Mouse (Mus musculus): Measurements from ENCODE around the gene Bloc1s1. TPM values are rescaled to one million over a fixed set of nuclear protein-coding genes. Genes with fewer than 3 reads are reported as not detected.

Bloc1s1 gene
- polyA plus RNA-seq, 1 experiment: 126 TPM

DNA sequence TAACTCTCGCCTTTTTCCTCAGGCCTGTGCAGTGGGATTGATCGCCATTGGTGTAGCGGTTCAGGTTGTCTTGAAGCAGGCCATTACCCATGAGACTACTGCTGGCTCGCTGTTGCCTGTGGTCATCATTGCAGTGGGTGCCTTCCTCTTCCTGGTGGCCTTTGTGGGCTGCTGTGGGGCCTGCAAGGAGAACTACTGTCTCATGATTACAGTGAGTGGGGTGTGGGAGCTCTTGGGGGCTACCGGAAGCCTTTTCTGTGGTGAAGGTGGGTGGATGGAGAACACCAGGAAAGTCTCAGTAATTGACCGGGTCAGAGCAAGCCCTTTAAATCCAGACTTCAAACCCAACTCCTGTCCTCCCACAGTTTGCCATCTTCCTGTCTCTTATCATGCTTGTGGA lies 12.4 kb downstream of the Bloc1s1 start:
- DNase-seq (ENCODE audit: low read depth, low spot score): no peak
- WGBS: 74% methylated on average over 6 of the region's 6 CpGs

DNA sequence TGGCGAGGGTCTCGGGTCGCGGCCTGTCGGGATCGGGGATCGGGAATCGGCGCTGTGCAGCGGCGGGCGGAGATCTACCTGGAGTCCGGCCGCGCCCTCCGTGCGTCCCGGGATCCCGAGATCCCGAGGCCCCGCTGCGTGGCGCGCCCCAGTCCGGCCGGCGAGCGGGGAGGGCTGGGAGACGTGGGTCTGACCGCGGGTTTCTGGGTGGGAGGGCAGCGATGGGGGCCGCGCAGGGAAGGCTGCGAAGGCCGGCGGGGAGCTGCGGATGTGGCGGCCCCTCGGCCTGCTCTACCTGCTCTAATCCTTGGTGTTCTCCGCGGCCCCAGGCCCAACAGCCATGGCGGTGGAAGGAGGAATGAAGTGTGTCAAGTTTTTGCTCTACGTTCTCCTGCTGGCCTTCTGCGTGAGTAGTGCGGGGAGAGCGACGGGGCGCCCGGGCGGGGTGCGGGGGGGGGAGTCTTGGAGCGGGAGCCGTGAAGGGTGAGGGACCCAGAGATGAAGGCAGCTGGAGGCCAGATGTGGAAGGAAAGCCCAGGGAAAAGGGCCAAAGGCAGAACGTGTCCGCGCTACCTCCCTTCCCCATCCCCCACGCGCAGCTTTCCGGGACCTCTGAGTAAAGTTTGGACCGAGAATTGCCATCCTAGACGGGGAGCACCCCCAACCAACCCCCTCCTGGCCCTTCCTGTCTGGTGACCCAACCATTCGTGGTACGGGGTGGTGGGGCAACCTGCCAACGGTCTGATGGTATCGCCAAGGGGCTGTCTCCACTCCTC lies 13.6 kb downstream of the Bloc1s1 start:
- DNase-seq (ENCODE audit: low read depth, low spot score): no peak
- WGBS: under 1% methylated on average over 65 of the region's 66 CpGs

DNA sequence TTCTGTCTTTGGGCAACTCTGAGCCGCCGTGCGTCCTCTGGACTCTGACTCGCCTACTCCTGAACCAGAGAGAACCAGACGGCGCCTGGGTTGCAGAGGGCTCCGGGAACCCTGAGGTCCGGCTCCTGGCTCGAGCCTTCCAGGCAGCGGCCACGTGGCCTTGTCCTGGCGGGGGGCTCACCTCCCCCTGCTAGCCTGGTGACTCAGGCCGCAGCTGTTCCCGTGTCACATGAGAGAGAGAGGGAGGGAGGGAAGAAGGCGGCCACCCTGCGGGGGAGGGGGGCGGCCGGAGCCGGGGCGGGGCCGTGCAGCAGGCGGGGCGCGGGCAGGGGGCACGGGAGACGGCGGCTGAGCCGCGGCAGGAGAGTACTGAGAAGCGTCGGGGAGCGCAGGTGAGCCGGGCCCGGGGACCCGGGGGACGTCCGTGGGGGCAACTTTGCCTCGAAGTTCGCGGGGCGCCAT lies 14.2 kb downstream of the Bloc1s1 start:
- DNase-seq (ENCODE audit: low read depth, low spot score): no peak
- WGBS: 2% methylated on average over 32 of the region's 41 CpGs

DNA sequence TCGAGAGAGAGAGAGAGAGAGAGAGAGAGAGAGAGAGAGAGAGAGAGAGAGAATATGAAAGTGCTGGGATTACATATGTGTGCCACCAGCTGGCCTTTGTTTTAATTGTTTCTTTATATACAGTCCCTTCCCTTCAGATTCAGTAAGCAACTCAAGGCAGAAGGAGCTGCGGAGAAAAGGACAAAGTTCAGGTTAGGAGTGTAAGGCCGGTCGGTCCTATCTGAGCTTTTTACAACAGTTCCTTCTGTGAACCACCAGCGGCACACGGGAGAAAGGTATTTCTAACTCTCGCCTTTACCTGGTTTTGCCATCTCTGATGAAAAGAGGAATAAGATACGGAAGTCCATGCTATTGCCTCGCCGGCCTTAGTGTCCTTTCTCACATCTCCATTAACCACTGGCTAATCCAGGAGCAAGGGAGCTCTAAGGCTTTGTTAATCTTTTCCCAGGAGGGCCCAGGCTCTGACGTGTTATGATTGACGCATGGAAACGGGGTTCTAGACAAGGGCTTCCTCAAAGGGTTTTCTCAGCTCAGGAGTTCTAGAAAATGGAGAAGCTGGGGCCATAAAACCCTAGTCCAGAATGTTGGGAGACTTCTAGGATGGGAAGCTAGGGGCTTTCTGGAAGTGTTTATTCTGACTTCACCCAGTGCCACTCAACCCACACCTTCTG lies 14.9 kb downstream of the Bloc1s1 start:
- DNase-seq (ENCODE audit: low read depth, low spot score): peak; percentile 57
- 27% methylated on average over 13 of the region's 13 CpGs for WGBS

DNA sequence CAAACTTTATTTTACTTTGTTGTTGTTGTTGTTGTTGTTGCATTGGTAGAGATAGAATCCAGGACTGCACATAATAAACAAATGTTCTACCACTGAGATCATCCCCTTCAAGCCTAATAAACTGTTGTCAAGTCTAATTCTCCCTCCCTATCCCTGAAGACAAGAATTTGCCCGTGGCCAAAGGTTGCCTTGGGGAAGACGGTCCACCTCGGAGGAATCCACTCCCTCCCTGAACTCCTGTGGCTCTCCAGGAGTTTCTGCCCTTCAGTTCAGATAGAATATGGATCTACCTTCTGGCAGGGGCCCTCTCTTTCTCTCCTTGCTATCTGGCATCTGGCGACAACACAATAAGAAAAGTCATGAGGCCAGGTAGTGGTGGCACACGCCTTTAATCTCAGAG lies 19.0 kb downstream of the Bloc1s1 start:
- 75% methylated on average over 5 of the region's 5 CpGs for WGBS
- no peak for DNase-seq (ENCODE audit: low read depth, low spot score)

DNA sequence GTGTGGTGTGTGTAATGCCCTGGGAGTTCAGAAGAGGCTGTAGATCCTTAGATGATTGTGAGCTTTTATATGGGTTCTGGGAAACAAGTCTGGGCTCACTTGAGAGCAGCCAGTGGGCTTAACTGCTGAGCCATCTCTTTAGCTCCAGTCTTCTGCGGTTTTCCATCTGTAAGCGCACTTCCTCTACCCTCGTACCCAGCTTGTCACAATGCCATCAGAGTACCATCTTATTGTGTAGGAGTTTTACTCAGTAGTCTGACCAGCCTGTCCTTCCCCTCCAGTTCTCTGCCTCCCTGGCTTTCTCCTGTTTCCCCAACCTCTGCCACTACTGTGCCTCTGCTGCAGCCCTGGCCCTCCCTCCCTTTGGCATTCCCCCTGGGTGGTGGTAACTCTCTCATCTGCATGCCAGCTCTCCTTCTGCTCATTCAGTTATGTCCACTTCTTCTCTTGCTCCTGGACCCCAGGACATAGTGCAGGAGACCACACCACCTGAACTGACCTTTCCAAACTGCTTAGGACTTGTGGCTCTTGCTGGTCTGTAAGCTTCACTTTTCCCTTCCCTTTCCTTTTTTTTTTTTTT lies 21.3 kb downstream of the Bloc1s1 start:
- WGBS: 89% methylated on average over 3 of the region's 3 CpGs

DNA sequence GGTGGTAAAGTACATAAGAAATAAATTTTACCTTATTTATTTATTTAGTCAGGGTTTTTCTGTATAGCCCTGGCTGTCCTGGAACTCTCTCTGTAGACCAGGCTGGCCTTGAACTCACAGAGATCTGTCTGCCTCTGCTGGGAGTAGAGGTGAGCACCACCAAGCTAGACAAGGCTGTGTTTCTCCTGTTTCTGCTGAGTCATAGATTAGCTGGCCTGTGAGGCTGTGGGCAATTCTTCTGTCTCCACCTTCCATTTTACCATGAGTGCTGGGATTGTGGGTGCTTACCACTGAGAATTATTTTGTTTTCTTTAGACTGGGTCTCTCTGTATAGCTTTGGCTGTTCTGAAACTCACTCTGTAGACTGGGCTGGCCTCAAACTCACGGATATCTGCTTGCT lies 22.4 kb downstream of the Bloc1s1 start:
- no peak for DNase-seq (ENCODE audit: low read depth, low spot score)
- 87% methylated on average over 1 of the region's 1 CpGs for WGBS

More for the DNA sequence above, 21.3 kb downstream of the Bloc1s1 start:
- DNase-seq (ENCODE audit: low read depth, low spot score): no peak

DNA sequence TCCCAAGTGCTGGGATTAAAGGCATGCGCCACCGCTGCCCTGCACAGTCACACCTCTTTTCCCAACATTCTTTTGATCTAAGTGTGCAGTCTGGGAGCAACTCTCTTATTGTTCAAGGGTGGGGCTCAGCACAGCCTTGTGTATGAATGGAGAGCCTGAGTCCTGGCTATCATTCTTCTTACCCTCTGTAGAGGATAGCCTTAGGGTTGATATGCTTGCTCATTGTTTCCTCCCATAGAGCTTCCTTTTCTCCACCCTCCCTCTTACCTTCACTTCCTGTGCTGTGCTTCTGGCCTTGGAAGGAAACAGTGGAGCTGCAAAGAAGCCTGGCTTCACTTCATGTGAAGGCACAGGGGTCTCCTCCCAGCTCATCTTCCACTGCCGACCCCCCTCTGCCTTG lies 23.1 kb downstream of the Bloc1s1 start, which contains the start of gene Cd63:
Gene Cd63, plus strand, starts transcription at position 292 of the 400 bp plus-strand sequence.
- DNase-seq (ENCODE audit: low read depth, low spot score): no peak
- WGBS: 41% methylated on average over 3 of the region's 3 CpGs

DNA sequence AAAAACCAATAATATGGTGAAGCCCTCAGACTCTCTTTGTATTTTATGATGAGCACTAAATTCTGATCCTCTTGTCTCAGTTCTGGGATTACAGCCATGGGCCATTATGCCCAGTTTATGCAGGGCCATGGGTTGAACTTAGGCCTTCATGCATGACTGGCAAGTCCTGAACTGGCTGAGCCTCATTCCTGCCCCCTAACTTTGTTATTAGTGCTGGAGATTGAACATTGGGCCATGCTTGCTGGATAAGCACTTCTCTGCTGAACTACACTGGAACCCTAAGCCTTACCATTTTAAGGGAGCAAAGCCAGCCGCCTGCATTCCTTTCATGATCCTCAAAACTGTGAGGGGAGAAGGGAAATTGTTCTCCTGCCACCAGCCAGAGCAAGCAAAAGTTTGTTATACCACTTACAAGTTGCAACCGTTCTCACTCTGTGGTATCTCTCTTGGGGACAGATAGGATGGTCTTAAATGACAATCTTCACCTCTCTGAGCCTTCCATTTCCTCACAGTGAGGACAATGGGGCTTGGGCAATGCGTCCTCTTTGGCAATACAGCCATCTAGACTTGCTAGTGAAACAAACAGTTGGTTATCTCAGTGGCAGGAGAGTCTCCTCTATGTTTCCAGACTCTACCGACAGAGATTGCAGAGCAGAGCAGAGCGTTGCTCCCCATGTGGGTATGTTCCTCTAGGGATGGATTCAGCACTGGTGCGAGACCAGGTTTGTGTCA lies 23.9 kb downstream of the Bloc1s1 start:
- 91% methylated on average over 6 of the region's 6 CpGs for WGBS
- DNase-seq (ENCODE audit: low read depth, low spot score): no peak

DNA sequence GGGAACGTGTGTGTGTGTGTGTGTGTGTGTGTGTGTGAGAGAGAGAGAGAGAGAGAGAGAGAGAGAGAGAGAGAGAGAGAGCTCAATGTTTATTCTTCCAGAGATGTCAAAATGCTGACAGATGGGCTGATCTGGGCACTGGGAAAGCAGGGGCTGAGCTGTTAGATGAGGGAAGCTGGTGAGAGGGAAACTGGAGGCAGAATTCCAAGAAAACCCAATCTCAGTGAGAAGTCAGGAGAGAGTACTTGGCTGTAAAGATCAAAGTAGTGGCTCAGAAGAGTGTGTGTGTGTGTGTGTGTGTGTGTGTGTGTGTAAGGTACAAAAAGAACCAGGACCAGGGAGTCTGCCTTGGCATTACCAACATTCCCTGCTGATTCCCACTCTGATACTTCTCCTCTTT lies 26.3 kb downstream of the Bloc1s1 start:
- no peak for DNase-seq (ENCODE audit: low read depth, low spot score)
- WGBS: 27% methylated on average over 1 of the region's 1 CpGs

DNA sequence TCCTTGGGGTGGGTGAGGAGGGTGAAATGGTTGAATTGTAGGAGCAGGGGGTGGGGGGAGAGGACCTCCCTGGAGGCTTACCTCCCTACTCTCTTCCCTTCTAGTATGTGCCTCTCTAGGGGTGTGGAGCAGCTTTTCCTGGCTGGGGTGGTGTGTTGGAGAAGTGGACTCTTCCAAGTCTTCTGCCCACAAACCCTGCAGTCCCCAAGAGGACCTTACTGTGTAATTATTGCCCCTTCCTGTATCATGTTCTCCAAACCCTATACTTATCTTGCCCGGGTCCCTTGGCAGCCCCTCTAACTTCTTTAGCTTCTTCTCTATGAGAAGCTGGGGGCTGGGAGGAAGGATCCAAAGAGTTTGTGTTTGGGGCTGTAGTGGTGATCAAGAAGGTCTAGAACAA lies 27.0 kb downstream of the Bloc1s1 start:
- 68% methylated on average over 1 of the region's 1 CpGs for WGBS
- no peak for DNase-seq (ENCODE audit: low read depth, low spot score)

DNA sequence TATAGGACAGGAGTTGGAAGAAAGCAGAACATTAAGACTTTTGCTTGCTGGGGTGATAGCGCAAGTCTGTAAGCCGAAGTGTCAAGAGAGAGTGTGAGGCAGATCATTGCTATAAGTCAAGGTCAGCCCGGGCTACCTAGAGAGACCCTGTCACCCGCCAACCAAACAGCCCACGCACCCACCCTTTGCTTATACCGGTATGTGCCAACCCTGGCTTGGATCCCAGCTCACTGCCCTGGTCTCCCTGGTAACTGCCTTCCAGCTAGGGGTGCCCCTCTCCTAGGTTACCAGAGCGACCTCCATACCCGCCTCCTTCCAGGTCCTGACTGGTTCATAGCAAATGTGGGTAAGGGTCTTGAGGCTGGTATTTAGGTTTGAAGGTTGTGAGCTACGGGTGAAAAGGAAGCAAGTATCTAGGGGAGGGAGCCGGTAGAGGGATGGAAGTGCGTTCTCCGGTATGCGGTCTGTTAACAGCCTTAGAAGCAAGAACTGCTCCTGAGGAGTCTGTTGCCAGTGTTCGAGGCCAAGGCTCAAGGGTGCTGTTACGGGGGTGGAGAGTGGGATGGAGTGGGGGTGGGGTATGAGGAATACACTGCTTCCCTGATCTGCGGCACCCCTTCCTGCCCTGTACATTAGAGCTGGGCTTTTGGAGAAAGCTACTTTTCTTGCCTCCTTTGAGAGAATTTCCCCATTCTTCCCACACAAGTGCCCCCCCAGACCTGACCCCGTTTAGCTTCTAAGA lies 27.7 kb downstream of the Bloc1s1 start:
- DNase-seq (ENCODE audit: low read depth, low spot score): no peak
- 32% methylated on average over 17 of the region's 17 CpGs for WGBS

DNA sequence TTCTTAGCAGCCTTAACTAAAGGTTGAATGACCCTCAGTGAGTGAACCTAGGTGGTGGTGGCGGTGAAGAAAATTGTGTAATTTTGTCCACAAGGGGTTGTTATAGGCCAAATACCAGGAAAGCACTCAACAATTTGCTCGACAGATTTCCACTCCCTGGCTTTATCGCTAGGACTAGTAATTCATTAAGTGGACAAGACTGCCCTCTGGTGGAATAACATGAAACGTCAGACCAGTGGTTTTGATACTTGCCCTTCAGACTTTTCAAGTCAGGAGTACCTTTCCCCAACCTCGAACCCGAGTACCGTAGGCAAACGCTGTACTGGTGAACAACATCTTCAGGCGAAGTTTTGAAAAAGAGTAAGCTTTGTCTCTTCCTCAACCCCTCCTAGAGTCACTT lies 28.4 kb downstream of the Bloc1s1 start:
- WGBS: 0% methylated on average over 9 of the region's 9 CpGs
- DNase-seq (ENCODE audit: low read depth, low spot score): peak; percentile 74

DNA sequence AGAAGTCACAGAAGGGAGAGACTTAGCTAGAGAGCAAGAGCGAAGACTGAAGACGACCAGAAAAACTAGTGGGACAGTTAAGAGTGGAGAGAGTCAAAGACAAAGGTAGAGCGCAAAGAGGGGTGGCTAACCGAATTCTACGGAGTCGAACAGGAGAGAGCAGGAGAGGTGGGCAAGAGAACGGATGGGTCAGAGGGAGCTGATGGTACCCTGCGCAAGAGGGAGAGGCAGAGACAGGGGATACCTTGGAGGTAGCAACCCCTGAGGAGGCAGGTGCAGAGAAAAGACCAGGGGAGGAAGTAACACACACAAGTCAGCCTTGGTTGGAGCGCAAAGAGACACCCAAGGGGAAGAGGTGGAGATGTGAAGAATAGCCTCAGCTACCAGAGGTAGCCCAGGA lies 31.6 kb downstream of the Bloc1s1 start:
- 21% methylated on average over 9 of the region's 9 CpGs for WGBS

DNA sequence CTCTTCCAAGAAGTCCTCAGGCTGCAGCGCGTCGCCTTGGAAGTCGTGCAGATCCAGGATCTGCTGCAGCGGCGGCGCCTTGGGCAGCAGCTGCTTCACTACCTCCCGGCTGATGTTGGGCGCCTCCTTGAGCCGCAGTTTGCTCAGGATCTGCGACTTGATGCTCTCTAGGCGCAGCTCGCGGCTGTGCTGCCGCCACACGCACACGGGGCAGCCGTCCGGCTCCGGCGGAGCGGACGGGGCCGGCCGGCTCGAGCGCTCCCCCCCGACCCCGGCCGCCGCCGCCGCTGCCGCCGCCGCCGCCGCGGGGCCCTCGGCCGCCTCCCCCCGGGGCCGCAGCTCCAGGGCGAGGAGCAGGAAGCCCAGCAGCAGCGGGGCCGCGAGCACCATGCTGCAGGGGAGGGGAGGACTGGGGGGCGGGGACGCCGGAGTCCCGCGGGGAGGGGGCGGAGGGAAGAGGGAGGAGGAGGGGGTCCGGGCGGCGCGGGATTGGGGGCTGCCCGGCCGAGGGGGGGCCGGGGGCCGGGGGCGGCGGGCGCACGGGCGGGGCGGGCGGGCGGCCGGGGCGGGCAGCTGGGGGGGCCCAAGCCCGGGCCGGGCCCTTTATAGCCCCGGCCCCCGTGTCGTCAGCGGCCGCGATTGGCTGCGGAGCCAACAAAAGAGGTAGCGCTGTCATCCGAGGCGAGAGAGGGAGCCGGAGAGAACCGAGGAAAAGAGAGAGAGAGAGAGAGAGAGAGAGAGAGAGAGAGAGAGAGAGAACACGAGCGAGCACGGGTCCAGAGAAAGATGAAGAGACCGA lies 32.3 kb downstream of the Bloc1s1 start, which contains the start of gene Gdf11:
Gene Gdf11, minus strand, starts transcription at position 423 of the 799 bp plus-strand sequence.
- DNase-seq (ENCODE audit: low read depth, low spot score): no peak
- WGBS: under 1% methylated on average over 67 of the region's 89 CpGs

More for the DNA sequence above, 31.6 kb downstream of the Bloc1s1 start:
- DNase-seq (ENCODE audit: low read depth, low spot score): no peak

DNA sequence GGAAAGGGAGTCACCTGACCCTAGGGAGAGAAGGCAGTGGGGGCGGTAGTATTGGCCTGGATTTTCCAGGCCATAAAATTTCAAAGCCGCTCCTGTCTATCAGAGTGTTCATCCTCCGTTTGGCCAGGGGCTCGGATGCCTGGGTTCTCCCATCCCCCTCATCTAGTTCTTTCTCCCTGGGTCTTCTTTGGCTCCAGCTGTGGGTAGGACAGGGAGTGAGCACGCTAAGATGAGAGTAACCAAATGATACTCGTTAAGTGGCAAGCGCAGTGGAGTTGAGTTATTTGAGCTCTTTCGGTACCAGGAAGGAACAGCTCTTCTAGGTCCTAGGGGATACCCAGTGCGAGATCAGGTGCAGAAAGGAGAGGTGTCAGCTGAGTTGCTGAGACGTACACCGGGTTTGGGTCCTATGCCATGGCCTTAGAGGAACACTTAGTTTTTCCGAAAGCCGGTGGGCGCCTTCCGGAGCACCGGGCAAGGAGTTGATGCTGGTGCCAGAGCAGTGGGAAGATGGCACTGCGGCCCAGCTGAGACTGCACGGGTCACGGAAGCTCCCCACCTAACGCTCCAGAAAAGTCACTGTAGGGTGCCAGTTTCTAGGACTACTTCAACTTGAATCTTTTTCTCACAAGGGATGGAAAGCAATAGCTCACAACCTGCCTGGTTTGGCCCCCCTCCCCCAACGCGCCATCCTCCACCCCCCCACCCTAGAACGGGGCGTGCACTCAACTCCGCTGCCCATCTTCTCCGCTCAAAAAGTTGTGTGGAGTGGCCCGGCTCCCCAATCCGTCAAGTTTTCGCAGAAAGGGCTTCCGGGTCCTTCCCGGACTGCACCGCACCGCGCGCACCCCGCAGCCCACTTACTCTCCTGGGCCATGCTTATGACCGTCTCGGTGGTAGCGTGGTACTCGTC lies 33.2 kb downstream of the Bloc1s1 start:
- 2% methylated on average over 40 of the region's 40 CpGs for WGBS
- no peak for DNase-seq (ENCODE audit: low read depth, low spot score)

DNA sequence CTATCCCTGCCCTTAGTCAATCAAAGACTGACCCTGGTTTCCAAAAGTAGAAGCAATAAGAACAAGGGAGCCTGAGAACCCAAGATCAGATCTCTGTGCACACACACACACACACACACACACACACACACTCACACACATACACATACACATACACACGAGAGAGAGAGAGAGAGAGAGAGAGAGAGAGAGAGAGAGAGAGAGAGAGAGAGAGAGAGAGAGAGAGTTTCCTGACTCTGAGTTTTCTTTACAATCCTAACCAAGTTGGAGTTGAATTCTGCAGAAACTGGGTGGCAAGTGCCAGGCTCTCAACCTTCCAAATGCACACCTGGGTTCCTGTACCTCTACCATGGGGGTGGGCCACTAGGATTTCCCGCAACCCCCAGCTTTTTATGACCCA lies 34.0 kb downstream of the Bloc1s1 start:
- no peak for DNase-seq (ENCODE audit: low read depth, low spot score)
- 0% methylated on average over 2 of the region's 2 CpGs for WGBS

Data from large intestine, adult 2 months (tissue).